Mouse (Mus musculus): ENCODE measurements around the gene Ppp4r4.
"Not testable (repeated sequence)": the region's sequence is repeated elsewhere in the genome, so short reads cannot be mapped to it uniquely, and the experiment has no call there.

Ppp4r4 gene

DNA sequence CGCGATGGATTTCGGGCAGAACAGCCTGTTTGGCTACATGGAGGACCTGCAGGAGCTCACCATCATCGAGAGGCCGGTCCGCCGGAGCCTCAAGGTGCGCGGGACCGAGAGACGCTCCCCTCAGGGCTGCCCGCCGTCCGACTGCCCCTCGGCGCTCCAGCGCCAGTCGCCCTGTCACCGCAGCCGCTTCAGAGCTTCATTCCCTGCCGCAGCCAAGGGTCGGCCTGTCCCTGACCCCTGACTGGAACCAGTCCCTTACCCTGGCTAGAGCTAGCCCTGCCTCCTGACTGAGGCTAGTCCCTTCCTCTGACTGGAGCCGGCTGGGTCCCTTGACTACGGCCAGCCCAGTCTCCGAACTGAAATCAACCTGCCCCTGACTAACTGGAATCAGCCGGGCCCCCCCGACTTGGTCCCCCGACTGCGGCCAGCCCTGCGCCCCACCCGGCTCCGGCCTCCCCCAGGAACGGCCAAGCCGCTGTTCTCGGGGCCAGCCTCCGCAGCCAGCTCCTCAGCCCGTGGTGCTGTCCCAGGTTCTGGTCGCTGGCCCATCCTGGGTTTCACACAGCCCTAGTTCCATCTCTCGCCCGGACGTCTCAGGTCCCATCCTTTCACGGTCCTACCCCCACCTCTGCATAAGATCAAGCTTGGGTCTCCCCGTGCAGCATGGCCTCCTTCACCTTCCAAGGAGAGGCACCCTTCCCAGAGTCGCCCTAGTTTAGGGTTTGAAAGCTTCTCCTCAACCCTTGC lies 739 bp downstream of the Ppp4r4 start:
- DNase-seq (ENCODE audit: low read depth, low spot score): no peak

DNA sequence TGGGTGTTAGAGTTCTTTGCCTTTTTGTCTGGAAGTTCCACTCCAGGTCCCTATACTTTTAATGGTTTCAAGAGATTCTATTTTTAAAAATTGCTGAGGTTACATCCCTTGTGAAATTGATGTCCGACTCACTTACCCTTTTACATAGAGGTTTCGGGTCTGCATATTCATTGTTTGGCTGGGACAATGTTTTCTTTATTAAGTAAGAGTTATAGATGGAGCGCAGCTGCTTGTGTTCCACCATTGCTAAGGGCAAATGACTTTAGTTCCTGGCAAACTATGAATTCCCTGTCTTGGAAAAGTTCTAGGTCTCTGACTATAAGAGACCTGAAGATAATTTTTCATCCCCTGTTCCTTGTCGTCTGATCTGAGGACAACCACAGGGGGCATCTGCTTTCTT lies 8.3 kb downstream of the Ppp4r4 start:
- DNase-seq (ENCODE audit: low read depth, low spot score): no peak

DNA sequence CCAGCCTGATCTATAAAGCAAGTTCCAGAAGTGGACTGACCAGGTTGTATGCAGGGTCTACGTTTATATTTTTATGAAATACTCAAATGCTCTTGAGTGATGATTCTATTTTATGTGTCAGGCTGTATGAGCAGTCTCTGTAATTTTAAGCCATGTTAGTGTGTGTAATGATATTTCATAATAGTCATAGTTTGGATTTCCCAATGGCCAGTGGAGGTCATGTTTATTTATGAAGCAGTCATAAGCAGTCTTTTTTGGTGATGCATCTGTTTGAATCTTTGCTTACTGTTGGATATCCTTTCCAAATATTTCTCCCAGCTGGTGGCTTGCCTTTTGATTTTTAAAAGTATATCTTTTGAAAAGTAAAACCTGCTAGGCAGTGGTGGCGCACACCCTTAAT lies 11.3 kb downstream of the Ppp4r4 start:
- no peak for DNase-seq (ENCODE audit: low read depth, low spot score)

DNA sequence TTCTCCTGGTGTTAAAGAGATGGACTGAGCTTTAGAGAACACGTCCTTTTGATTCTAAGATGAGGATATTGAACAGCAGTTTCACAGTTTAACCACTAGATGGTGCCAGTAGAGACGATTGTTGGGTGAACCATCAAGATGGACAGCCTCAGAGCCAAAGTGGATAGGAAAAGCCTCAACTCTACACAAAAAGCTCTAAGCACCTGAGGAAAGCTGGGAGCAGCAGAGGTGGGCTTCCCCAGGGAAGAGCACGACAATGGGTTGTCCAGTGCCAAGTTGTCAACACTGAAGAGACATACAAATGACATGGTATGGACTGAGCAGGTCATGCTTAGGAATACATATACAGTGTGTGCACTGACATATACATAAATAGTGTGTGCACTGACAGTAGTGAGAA lies 12.1 kb downstream of the Ppp4r4 start:
- no peak for DNase-seq (ENCODE audit: low read depth, low spot score)

DNA sequence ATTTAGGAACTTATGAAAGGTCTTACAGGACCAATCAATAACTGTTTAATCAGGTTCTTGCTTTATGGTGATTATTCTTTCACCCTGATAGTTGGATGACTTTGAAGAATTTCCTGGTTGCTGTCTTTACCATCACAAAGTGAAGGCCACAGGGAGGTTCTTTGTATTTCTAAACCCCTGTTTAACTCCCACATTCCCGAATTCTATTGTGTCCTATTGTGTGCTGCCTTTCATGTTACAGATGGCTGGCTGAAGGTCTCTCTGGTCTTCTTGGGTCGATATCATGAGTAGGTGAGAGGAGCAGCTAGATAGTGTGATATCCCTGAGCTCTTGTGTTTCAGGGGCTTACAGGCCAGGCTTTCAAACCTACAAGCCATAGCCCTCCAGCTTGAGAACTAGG lies 15.4 kb downstream of the Ppp4r4 start:
- DNase-seq (ENCODE audit: low read depth, low spot score): no peak

GRCm38 (mm10) chr12:103548526-103548925 lies 16.4 kb downstream of the Ppp4r4 start:
- DNase-seq (ENCODE audit: low read depth, low spot score): no peak

DNA sequence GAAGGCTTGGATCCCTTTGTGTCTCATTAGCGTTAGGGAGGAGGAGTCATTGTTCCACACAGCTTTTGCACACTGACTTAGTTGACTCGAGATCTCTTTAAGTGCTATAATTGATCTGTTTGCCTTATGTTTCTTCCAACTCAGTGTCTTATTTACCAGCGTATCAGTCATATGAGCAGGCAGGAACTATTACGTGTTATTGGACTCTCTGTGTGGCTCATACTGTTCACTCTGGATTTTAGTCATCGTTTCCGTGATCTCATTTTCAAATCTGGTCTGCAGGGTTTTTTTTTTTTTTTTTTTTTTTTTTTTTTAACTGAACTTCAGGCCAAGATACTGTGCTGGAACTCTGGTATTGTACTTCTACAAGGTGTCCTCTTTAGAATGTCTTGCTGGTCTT lies 18.0 kb downstream of the Ppp4r4 start:
- DNase-seq (ENCODE audit: low read depth, low spot score): no peak

DNA sequence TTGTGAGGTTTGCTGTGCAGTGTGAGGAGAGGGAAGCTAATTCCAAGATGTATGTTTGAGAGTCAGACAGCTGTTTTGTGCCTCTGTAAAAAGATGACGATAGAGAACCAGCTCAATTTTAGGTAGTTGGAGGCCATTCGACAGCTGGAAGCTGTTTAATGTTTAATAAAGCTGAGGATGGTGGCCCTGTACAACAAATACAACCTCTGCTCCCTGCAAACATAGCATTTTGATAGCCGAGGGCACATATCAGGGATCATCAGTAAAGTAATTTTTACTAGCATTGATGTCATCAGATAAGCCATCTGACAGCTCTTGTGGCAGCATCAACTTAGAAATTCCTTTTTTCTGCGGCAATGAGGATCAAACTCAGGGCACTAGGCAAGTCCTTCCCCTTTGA lies 19.3 kb downstream of the Ppp4r4 start:
- no peak for DNase-seq (ENCODE audit: low read depth, low spot score)

- DNase-seq (ENCODE audit: low read depth, low spot score): no peak
Measured at GRCm38 (mm10) chr12:103552506-103552905, 20.4 kb downstream of the Ppp4r4 start.

DNA sequence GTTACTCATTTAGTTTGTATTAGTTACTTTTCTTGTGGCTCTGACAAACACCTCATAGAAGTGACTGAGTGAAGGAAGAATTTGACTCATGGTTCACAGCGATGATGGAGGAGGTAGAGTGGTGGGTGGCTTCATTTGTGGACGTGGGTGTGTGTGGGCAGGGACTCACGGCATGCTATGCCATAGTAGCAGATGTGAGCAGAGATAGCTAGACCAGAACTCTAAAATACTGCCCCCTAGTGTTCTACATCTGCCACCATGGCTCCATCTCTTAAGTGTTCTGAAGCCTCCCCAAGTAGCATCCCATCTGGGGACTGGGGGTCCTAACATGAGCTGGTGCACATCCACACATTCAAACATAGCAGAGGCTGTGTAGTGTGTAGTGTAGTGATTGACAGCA lies 21.4 kb downstream of the Ppp4r4 start:
- DNase-seq (ENCODE audit: low read depth, low spot score): no peak

DNA sequence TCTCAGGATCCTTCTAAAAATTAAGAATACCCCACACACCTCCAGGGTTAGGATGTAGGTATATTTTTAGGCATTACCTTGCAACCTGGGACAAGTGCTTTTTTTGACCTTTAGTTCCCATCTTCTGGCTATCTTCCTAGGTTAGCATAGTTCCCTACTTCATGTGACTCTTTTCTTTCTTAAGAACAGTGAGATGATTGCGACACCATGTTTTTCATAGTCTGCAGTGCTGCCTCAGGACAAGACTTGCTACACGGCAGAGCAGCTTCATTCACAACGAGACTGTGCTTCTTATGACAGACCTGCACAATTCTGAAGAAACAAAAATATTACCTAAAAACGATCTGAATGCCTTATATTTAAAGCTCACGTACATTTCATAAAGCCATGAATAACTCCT lies 24.8 kb downstream of the Ppp4r4 start:
- DNase-seq (ENCODE audit: low read depth, low spot score): no peak

DNA sequence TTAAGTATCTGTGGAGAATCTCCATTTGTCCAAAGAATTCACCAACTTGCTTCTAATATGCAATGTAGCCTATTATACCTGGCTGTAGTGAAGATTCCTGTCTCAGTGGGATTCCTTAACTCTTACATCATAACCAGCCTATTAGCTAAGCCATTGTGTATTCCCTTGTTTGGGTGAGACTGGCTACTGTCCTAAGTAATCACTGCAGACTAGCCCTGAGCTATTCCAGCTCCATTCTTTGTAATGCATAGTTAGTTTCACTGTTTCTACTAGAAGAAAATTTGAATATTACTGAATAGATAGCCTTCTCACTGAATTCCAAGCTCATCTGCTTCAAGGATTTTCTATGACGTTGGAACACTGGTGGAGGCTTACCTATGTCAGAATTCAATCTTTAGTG lies 32.6 kb downstream of the Ppp4r4 start:
- DNase-seq (ENCODE audit: low read depth, low spot score): no peak

- no peak for DNase-seq (ENCODE audit: low read depth, low spot score)
Measured at GRCm38 (mm10) chr12:103565151-103565550, 33.1 kb downstream of the Ppp4r4 start.

DNA sequence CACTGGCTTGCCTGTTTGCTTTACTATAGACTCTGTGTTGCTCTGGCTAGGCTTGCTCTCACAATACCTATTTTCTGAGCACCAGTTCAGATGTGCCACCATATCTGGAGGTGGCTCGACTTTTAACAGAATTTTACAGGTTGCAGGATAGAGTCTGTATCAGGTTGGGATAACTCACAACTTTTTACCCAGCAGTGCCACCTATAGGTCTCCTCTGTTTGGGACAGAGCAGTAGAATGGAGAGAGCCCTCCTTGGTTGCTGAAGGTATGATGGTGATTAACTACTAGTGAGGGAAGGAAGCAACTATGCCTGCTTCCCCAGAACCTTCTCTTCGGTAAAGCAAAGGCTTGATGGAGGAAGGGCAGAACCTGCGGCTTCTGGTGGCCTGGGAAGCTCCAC lies 35.0 kb downstream of the Ppp4r4 start:
- DNase-seq (ENCODE audit: low read depth, low spot score): no peak

- DNase-seq (ENCODE audit: low read depth, low spot score): no peak
Measured at GRCm38 (mm10) chr12:103569690-103570089, 37.6 kb downstream of the Ppp4r4 start.

GRCm38 (mm10) chr12:103578148-103578547 lies 46.1 kb downstream of the Ppp4r4 start:
- DNase-seq (ENCODE audit: low read depth, low spot score): not testable (repeated sequence)

- DNase-seq (ENCODE audit: low read depth, low spot score): no peak
Measured at GRCm38 (mm10) chr12:103583771-103584170, 51.7 kb downstream of the Ppp4r4 start.

GRCm38 (mm10) chr12:103598411-103598810 lies 66.3 kb downstream of the Ppp4r4 start:
- no peak for DNase-seq (ENCODE audit: low read depth, low spot score)

- no peak for DNase-seq (ENCODE audit: low read depth, low spot score)
Measured at GRCm38 (mm10) chr12:103600364-103600763, 68.3 kb downstream of the Ppp4r4 start.

- no peak for DNase-seq (ENCODE audit: low read depth, low spot score)
Measured at GRCm38 (mm10) chr12:103601839-103602238, 69.8 kb downstream of the Ppp4r4 start.

GRCm38 (mm10) chr12:103615141-103615540 lies 83.1 kb downstream of the Ppp4r4 start:
- no peak for DNase-seq (ENCODE audit: low read depth, low spot score)

- no peak for DNase-seq (ENCODE audit: low read depth, low spot score)
Measured at GRCm38 (mm10) chr12:103615734-103616133, 83.7 kb downstream of the Ppp4r4 start.

DNA sequence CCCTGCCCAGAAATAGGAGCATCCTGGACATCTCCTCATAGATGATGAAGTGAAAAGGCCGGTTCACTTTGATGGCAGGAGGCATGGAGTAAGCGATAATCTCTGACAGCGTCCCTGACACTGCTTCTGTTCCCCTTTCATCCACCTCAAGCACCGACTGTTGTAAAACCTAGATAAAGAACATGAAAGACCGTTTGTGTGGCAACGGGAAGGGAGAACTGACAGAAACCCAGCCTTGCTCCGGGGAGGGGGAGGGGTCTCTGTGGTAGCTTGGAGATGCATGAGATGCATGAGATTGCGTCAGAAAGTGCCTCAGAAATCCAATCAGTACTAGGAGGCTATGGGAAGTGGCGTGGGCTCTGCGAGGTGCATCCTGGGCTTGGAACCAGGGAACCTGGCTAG lies 84.8 kb downstream of the Ppp4r4 start:
- no peak for DNase-seq (ENCODE audit: low read depth, low spot score)

- DNase-seq (ENCODE audit: low read depth, low spot score): no peak
Measured at GRCm38 (mm10) chr12:103631203-103631612, 99.1 kb downstream of the Ppp4r4 start, which contains the start of gene Serpina10. Gene Serpina10, minus strand, starts transcription at chr12:103631444.

Measured in c-Kit-negative CD71-positive TER-119-positive erythroid progenitor cells, embryonic 14.5 days (primary cell).